Mouse (Mus musculus) macrophage (primary cell): ENCODE measurements around the gene Ms4a6d. TPM values are rescaled to one million over a fixed set of nuclear protein-coding genes. Genes with fewer than 3 reads are reported as not detected.
"Not testable (repeated sequence)": the region's sequence is repeated elsewhere in the genome, so short reads cannot be mapped to it uniquely, and the experiment has no call there.

Experiments used
- H3K27ac ChIP-seq: fragments of 350-480 bp; formaldehyde crosslinking; 2 replicates; pipeline ENCODE4 v1.9.0; 2021
- H3K36me3 ChIP-seq: fragments of 350-480 bp; formaldehyde crosslinking; 2 replicates; pipeline ENCODE4 v1.9.0; 2021; ENCODE audit errors: inconsistent target
- H3K4me3 ChIP-seq: fragments of 350-480 bp; formaldehyde crosslinking; 2 replicates; pipeline ENCODE4 v1.9.0; 2021; ENCODE audit errors: inconsistent target
- H3K79me2 ChIP-seq: fragments of 350-480 bp; formaldehyde crosslinking; 2 replicates; pipeline ENCODE4 v1.9.0; 2021; ENCODE audit errors: inconsistent target
- WGBS: methylation state at CpG from one replicate; pipeline ENCODE4 v1.1.7; 2026; ENCODE audit warnings: inconsistent platforms; ENCODE audit not compliant: missing documents; 5-methylcytosine and 5-hydroxymethylcytosine counted together
- polyA plus RNA-seq: library from polyadenylated mRNA; stranded (reverse); fragments of 250-400 nt; gene quantifications from 3 replicates; pipeline ENCODE4 v1.2.4, GENCODE M21; 2018; ENCODE audit warnings: inconsistent platforms

Gene Ms4a6d
- polyA plus RNA-seq, 1 experiment from 2014 or later: 381 TPM

GRCm38 (mm10) chr19:11611541-11611945, 6.9 kb upstream of the Ms4a6d start:
- no peak overlapping the region for H3K27ac ChIP-seq
- no peak overlapping the region for H3K4me3 ChIP-seq
- H3K36me3 ChIP-seq: no peaks in the 10 kb centered on the region
- H3K79me2 ChIP-seq: no peaks in the 10 kb centered on the region
- WGBS: 3% methylated on average over 6 of the region's 6 CpGs

GRCm38 (mm10) chr19:11608172-11608571, 3.5 kb upstream of the Ms4a6d start:
- no peak overlapping the region for H3K4me3 ChIP-seq
- 0% methylated on average over 1 of the region's 1 CpGs for WGBS
- H3K27ac ChIP-seq: no peak overlapping the region
- no peaks in the 10 kb centered on the region for H3K36me3 ChIP-seq
- peaks cover 14% of the 10 kb centered on the region for H3K79me2 ChIP-seq

DNA sequence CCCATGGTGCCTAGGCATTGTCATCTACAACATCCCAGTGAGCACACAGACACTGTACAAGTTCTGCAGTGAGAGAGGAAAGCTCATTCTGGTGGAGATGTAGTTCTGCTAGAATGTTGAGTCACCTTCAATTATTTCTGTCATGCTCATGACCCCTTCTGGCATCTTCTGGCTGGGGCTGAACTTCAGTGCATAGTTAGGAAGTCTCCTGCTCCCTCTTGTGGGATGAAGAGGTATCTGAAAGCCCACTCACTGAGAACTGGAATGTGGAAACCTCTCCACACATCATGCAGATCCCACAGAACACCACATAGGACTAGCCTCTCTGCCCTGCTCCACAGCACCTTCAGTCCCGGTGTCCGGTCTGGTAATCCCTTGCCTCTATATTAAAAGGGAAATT, 2.6 kb downstream of the Ms4a6d start:
- Histone ChIP-seq H3K36me3 (peaks cover 14% of the 10 kb centered on the region; the same call in 1 of the 2 replicates), H3K79me2 (peaks cover 49% of the 10 kb centered on the region), H3K4me3 (no peak overlapping the region), H3K27ac (no peak overlapping the region)
- WGBS: 80% methylated on average over 2 of the region's 2 CpGs

DNA sequence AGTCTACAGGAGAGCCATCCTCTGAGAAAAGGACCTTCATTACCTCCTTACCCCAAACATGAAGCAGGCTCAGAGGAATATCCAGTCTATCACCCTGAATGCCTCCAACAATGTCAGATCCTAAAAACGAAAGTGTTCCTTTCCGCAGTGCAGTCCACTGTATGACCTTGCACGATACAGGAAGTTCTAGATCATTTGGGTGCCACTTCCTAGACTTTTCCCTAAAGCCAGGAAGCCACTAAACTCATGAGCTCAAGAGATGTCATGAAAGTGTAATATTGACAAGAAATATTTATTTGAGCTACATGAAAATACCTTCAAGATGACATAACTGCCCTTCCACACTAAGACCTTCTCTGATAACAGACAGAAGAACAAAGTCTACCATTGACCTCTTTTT, 3.3 kb downstream of the Ms4a6d start:
- no peak overlapping the region for H3K4me3 ChIP-seq
- WGBS: 92% methylated on average over 3 of the region's 3 CpGs
- no peak overlapping the region for H3K27ac ChIP-seq
- peaks cover 14% of the 10 kb centered on the region; the same call in 1 of the 2 replicates for H3K36me3 ChIP-seq
- H3K79me2 ChIP-seq: peaks cover 49% of the 10 kb centered on the region

DNA sequence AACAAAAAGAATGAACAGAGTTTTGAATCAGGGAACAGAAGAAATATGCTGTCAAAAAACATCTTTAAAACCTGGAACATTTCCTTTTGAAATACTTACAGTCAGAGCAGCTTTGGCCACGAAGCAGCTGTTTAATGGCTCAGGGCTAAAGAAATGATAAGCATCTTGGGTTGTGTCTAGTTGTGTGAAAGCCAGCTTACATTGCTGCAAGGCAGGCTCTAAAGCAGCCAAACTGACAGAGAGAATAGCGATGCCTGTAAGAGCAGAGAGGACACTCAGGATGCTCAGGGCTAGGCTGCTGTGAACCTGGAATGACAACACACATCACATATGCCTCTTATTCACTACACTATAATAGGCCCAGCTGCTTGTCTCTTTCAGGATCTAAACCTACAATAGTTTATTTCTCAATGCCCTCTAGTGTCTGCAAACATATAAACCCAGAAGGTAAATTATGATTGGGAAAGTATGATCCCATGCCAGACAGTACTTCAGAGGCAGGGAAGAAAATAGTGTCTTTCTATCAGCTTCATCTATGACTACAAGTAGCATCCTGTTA, 14.7 kb downstream of the Ms4a6d start:
- WGBS: 72% methylated on average over 2 of the region's 2 CpGs
- no peak overlapping the region for H3K27ac ChIP-seq
- H3K79me2 ChIP-seq: no peaks in the 10 kb centered on the region
- peaks cover 43% of the 10 kb centered on the region for H3K36me3 ChIP-seq
- H3K4me3 ChIP-seq: no peak overlapping the region

GRCm38 (mm10) chr19:11589205-11589604, 15.4 kb downstream of the Ms4a6d start:
- WGBS: 10% methylated on average over 4 of the region's 4 CpGs
- Histone ChIP-seq H3K79me2 (no peaks in the 10 kb centered on the region), H3K27ac (no peak overlapping the region), H3K36me3 (peaks cover 43% of the 10 kb centered on the region), H3K4me3 (no peak overlapping the region)

GRCm38 (mm10) chr19:11574965-11575364, 29.7 kb downstream of the Ms4a6d start:
- H3K79me2 ChIP-seq: no peaks in the 10 kb centered on the region
- no peak overlapping the region for H3K4me3 ChIP-seq
- 92% methylated on average over 8 of the region's 8 CpGs for WGBS
- H3K27ac ChIP-seq: no peak overlapping the region
- no peaks in the 10 kb centered on the region for H3K36me3 ChIP-seq

DNA sequence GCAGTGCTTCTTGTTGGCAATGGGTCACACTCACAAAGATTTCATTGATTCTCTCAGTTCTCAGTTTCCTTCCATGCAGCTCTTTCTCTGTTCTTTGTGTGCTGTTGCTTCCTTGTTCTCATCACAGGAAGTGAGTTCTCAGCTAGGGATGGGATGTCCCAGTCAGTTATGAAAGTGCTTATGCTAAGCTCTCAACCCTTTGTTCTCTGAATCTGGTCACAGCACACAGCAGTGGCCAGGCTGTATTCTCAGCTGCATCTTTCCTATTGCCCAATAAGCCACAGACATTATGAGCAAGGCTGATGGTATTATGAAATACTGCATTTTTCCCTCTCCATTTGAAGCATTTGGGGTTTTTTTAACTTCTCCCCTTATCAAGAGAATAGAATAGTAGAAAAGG, 45.1 kb downstream of the Ms4a6d start:
- peak overlapping the region; percentile 8; the same call in 1 of the 2 replicates for H3K4me3 ChIP-seq
- not testable (repeated sequence) for H3K79me2 ChIP-seq, H3K36me3 ChIP-seq
- peak overlapping the region; percentile 64 for H3K27ac ChIP-seq

DNA sequence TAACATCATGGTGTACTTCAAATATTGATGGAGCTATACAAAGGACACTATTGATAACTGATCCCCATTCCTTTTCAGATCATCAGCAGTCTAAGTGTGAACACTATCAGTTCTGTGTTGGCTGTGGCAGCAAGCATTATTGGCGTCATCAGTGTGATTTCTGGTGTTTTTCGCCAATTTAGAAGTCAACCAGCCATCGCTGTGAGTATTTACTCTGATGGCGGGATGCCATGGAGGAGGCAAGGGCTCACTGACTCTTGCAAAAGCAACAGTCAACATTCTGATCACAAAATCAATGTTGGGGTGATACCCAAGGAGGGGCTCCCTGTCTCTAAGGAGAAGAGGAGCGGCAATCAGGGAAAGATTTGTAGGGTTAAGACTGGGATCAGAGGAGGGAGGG, 49.9 kb downstream of the Ms4a6d start:
- Histone ChIP-seq H3K27ac (no peak overlapping the region), H3K4me3 (no peak overlapping the region), H3K36me3 (no peaks in the 10 kb centered on the region), H3K79me2 (no peaks in the 10 kb centered on the region; the same call in 1 of the 2 replicates)
- 95% methylated on average over 5 of the region's 5 CpGs for WGBS

DNA sequence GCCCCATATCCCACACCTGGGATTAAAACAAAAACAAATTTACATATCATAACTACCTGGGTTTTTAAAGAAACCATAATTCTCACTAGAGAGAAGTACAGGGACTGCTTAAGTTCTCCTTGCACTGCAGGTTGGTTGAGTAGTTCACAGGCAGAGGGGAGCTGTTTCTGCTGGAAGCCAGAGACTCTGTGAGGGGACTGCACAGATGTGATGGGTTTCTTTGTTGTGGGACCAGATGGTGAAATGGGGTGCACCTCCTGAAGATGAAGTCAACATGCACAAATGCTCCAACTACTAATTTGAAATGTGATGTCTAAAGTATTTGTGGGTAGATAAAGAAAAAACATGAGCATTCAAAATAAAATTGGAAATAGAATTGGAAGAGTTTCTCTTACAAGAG, 56.7 kb downstream of the Ms4a6d start:
- no peaks in the 10 kb centered on the region for H3K36me3 ChIP-seq
- no peaks in the 10 kb centered on the region for H3K79me2 ChIP-seq
- no peak overlapping the region for H3K27ac ChIP-seq
- no peak overlapping the region for H3K4me3 ChIP-seq

- H3K79me2 ChIP-seq, H3K36me3 ChIP-seq, H3K4me3 ChIP-seq, H3K27ac ChIP-seq: not testable (repeated sequence)
- 69% methylated on average over 2 of the region's 2 CpGs for WGBS
These were observed 60.3 kb downstream of the Ms4a6d start for GRCm38 (mm10) chr19:11544383-11544782.

DNA sequence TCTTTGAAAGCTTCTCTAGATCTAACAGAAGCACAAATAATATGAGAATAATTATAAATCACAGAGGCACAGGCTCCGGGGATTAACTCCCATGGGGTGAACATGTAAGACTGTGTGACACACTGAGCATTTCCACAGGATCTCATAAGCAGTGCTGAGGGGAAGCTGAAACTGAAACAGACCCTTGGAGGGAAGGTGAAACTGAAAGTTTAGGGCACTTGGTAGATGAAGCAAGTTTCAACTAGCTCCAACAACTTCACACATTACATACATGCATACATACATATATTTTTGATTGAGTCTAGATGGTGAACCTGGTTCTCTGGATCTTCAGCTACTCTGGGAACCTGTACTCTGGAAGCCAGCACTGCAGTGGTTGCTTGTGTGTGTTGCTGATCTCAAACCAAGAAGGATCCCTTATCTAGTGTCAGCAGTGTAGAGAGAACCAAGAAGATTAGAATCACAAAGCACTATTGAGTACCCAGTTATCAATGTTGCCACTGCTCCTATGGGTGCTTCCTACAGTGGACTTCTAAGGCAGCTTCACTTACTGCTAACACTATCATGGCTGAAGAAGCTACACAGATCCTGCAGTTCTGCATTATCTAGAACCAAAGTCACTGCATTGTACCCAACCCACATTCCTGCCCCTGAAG, 64.4 kb downstream of the Ms4a6d start:
- 0% methylated on average over 1 of the region's 1 CpGs for WGBS
- H3K4me3 ChIP-seq, H3K79me2 ChIP-seq, H3K36me3 ChIP-seq: not testable (repeated sequence)
- peak overlapping the region; percentile 64 for H3K27ac ChIP-seq

DNA sequence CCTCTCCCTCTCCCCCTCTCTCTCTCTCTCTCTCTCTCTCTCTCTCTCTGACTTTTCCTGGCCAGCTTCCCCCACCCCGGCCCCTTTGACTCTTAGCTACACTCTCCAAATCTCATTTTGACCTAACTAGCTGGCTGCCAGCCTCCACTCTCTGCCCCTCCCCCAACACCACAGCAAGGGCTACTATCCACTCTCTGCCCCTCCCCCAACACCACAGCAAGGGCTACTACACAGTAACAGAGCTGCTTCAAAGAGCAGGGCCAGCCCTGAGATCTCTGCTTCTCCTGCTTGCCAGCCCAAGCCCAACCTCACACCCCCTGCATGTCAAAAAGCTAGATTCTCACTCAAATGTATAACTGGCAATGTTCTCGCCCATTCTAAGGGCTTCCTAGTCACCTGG, 67.3 kb downstream of the Ms4a6d start:
- no peaks in the 10 kb centered on the region for H3K79me2 ChIP-seq
- no peak overlapping the region for H3K4me3 ChIP-seq
- 94% methylated on average over 1 of the region's 2 CpGs for WGBS
- no peak overlapping the region for H3K27ac ChIP-seq
- H3K36me3 ChIP-seq: no peaks in the 10 kb centered on the region
